Mouse (Mus musculus) neural tube, embryonic 12.5 days (tissue): ENCODE results near the gene Ktn1. TPM values are rescaled to one million over a fixed set of nuclear protein-coding genes. Genes with fewer than 3 reads are reported as not detected.

Experiments
- ATAC-seq: fragments of 200-750 bp; cut with Nextera tagmentation; 2 replicates; pipeline ENCODE4 v1.8.0; 2017; ENCODE audit warnings: low read depth, mild to moderate bottlenecking, moderate TSS enrichment, moderate library complexity; ENCODE audit not compliant: low FRiP score
- H3K27ac ChIP-seq: fragments of 300-500 bp; sonication (generic); 2 replicates; pipeline ENCODE4 v1.5.1; 2016
- H3K27me3 ChIP-seq: fragments of 300-500 bp; sonication (generic); replicated peaks from 2 replicates; pipeline ENCODE4 v1.6.1; 2016; ENCODE audit warnings: mild to moderate bottlenecking
- H3K36me3 ChIP-seq: fragments of 300-500 bp; sonication (generic); 2 replicates; pipeline ENCODE4 v1.6.1; 2016; ENCODE audit warnings: mild to moderate bottlenecking
- H3K4me1 ChIP-seq: fragments of 300-500 bp; sonication (generic); 2 replicates; pipeline ENCODE4 v1.6.1; 2016
- H3K4me2 ChIP-seq: fragments of 300-500 bp; sonication (generic); replicated peaks from 2 replicates; pipeline ENCODE4 v1.6.1; 2016; ENCODE audit warnings: mild to moderate bottlenecking
- H3K4me3 ChIP-seq: fragments of 300-500 bp; sonication (generic); 2 replicates; pipeline ENCODE4 v1.5.1; 2016
- H3K9ac ChIP-seq: fragments of 300-500 bp; sonication (generic); 2 replicates; pipeline ENCODE4 v1.6.1; 2016; ENCODE audit warnings: mild to moderate bottlenecking
- H3K9me3 ChIP-seq: fragments of 300-500 bp; sonication (generic); 2 replicates; pipeline ENCODE4 v1.6.1; 2016; ENCODE audit warnings: mild to moderate bottlenecking
- WGBS: fragments of 180-500 bp; shearing (Covaris S2); methylation state at CpG from one replicate; pipeline ENCODE4 v1.1.7; 2016; 5-methylcytosine and 5-hydroxymethylcytosine counted together
- polyA plus RNA-seq: library from polyadenylated mRNA; unstranded; fragments of >200 nt; fragmentation: Nextera tagmentation; extraction: Ambion mirVana; gene quantifications from 2 replicates; pipeline ENCODE4 v1.2.1, GENCODE M21; 2016

Ktn1 gene
- polyA plus RNA-seq, 1 experiment from 2014 or later, result 88.3 TPM

DNA sequence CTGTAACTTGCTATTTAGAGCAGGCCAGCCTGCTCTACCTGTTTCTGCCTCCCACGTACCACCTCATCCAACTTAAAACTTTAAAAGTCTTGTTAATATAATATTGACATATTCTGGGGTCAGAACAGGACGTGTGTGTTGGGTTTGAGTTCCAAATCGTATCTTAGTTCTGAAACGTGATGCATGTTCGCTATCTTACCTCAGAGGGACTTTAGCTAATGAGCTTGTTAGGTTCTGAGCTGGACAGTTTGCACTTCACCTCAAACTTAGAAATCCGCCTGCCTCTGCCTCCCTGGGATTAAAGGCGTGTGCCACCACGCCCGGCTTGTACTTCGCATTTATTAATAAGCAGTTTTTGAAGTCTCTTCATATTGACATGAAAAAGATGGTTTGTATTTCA is 34.6 kb downstream of the Ktn1 start:
- Histone ChIP-seq H3K4me1 (no peaks in the 10 kb centered on the region), H3K36me3 (peaks cover 63% of the 10 kb centered on the region), H3K4me2 (no peak overlapping the region), H3K4me3 (no peak overlapping the region), H3K27me3 (no peaks in the 10 kb centered on the region), H3K27ac (no peak overlapping the region), H3K9me3 (no peaks in the 10 kb centered on the region), H3K9ac (no peak overlapping the region)
- ATAC-seq, result no peak
- WGBS, result 95% methylated on average over 10 of the region's 10 CpGs

DNA sequence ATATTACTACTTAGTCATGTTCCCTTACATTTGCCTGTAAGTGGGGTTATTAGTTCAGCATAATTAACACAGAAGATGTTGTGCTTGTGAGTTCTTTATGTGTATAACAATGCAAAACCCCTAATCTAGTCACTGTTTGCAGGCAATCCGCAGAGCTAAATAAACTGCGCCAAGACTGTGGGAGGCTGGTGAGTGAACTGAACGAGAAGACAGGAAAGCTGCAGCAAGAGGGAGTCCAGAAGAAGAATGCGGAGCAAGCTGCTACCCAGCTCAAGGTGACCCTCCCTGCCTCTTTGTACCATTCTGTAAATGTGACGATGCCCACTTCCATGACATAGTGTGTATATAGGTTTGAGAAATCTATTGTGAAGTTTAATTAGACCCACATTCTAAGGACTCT is 36.3 kb downstream of the Ktn1 start:
- Histone ChIP-seq H3K9me3 (no peaks in the 10 kb centered on the region), H3K4me1 (no peaks in the 10 kb centered on the region), H3K9ac (no peak overlapping the region), H3K4me3 (no peak overlapping the region), H3K36me3 (peaks cover 64% of the 10 kb centered on the region), H3K4me2 (no peak overlapping the region), H3K27ac (no peak overlapping the region), H3K27me3 (no peaks in the 10 kb centered on the region)
- WGBS, result 97% methylated on average over 5 of the region's 5 CpGs
- ATAC-seq, result no peak

DNA sequence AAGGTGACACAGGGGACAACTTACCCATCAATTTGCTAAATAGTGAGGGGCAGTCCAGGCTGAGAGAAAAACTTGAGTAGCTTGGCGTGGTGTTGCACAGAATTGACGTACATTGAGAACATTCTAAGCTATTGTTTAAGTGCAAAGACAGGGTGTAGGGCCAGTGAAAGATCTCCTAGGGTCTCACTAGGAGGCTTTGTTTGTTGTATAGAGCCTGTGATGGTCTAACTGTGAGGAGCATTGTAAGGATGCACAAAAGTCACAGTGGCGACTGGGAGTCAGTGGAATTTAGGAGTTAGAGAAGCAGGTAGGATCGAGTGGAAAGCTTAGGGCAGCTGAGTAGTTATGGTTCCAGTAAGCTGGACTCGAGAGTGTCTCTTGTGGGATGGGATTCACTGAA is 50.9 kb downstream of the Ktn1 start:
- Histone ChIP-seq H3K36me3 (peaks cover 38% of the 10 kb centered on the region), H3K4me1 (no peaks in the 10 kb centered on the region), H3K4me3 (no peak overlapping the region), H3K27ac (no peak overlapping the region), H3K4me2 (no peak overlapping the region), H3K9ac (no peak overlapping the region), H3K9me3 (no peaks in the 10 kb centered on the region), H3K27me3 (no peaks in the 10 kb centered on the region)
- WGBS, result 51% methylated on average over 5 of the region's 5 CpGs
- no peak for ATAC-seq

DNA sequence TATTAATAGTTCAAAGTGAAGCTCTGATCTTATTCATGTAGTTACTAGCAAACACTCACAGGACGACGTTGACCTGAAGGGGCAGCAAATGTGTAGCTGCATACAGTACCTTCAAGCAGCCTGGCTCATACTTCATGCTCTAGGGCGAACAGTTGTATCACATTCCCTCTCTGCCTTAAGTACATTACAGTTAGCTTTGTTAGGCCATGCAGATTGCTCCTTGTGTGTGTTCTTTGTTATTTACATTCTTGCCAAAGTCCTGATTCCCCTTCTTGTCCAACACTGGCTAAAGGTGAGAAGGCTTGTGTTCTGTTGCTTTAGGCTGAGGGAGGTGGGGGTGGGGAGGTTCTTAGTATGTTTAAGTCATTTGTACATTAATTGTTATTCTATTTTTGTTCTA is 61.3 kb downstream of the Ktn1 start:
- peaks cover 52% of the 10 kb centered on the region for H3K36me3 ChIP-seq
- 85% methylated on average over 3 of the region's 3 CpGs for WGBS
- no peak for ATAC-seq
- no peaks in the 10 kb centered on the region for H3K9me3 ChIP-seq
- no peak overlapping the region for H3K4me3 ChIP-seq
- no peak overlapping the region for H3K9ac ChIP-seq
- no peak overlapping the region for H3K27ac ChIP-seq
- H3K4me2 ChIP-seq, result no peak overlapping the region
- no peaks in the 10 kb centered on the region for H3K4me1 ChIP-seq
- H3K27me3 ChIP-seq, result no peaks in the 10 kb centered on the region

DNA sequence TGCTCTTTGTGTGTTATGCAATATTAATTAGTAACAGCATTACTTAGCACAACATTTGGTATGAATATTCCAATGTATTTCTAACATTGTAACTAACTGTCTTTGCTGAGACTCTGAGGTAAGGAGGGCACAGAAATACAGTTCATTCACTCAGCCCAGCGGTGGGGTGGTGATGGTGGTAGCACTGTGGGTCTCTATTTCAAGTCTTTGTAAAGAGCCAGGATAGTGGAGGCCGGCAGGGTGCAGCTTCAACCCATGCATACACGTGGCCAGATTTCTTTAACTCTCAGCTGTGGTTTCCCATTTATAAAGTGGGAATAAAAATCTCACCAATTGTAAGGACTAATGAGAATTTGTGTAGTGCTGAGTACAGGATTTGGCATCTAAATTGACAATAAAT is 67.5 kb downstream of the Ktn1 start:
- Histone ChIP-seq H3K4me2 (no peak overlapping the region), H3K9me3 (no peaks in the 10 kb centered on the region), H3K9ac (no peak overlapping the region), H3K4me1 (no peaks in the 10 kb centered on the region), H3K36me3 (peaks cover 23% of the 10 kb centered on the region), H3K4me3 (no peak overlapping the region), H3K27me3 (no peaks in the 10 kb centered on the region), H3K27ac (no peak overlapping the region)
- no peak for ATAC-seq
- 86% methylated on average over 3 of the region's 3 CpGs for WGBS

DNA sequence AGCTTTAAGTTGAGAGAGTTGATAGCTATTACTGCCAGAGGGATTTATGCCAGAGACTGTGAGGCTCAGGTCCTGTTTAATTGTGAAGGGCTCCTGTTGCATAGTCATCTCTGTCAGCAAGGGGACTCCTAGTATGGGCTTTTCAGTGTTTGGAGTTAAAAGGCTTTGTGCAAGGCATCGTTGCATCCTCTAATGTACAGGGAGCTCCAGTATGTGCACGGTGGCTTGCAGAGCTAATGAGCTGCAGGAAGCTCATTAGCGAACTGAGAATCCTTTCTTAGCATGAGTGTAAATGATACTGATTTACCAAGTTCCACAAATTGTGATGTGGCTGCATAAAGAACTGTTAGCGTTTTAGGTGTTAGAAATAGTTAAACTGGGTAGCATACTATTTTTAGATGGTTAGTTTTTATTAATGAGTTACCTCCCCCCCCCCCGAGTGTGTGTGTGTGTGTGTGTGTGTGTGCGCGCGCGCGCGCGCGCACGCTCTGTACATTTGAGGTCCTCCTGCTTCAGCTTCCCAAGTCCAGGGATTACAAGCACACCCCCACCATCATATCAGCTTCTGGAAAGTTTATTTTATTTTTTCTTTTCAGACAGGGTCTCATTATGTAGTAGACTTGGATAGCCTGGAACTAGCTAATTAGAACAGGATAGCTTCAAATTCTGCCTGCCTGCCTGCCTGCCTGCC is 69.8 kb downstream of the Ktn1 start:
- no peak overlapping the region for H3K9ac ChIP-seq
- H3K9me3 ChIP-seq, result no peaks in the 10 kb centered on the region
- H3K4me1 ChIP-seq, result no peaks in the 10 kb centered on the region
- H3K27ac ChIP-seq, result no peak overlapping the region
- 93% methylated on average over 14 of the region's 14 CpGs for WGBS
- no peaks in the 10 kb centered on the region for H3K27me3 ChIP-seq
- no peak overlapping the region for H3K4me3 ChIP-seq
- peaks cover 22% of the 10 kb centered on the region for H3K36me3 ChIP-seq
- no peak overlapping the region for H3K4me2 ChIP-seq
- ATAC-seq, result no peak

DNA sequence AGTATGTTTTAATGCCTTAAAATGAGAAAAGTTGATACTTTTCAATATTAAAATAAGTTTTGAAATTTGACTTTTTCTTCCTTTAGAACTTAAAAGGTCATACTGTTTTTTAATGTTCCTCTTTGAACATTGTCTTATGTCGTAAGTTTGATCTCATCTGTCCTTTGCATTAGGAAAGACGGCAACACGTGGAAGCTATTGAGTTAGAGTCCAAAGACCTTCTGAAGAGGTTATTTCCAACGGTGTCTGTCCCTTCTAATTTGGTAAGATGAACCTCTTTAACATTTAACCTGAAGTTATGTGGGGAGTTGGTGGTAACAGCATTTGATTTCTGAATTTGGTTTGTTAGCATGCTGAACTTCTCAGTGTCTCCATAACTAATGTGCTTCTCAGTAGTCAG is 71.8 kb downstream of the Ktn1 start:
- ATAC-seq, result no peak
- H3K9me3 ChIP-seq, result no peaks in the 10 kb centered on the region
- H3K36me3 ChIP-seq, result peaks cover 32% of the 10 kb centered on the region
- no peaks in the 10 kb centered on the region for H3K27me3 ChIP-seq
- H3K27ac ChIP-seq, result no peak overlapping the region
- 92% methylated on average over 4 of the region's 4 CpGs for WGBS
- H3K4me2 ChIP-seq, result no peak overlapping the region
- H3K4me3 ChIP-seq, result no peak overlapping the region
- no peaks in the 10 kb centered on the region for H3K4me1 ChIP-seq
- H3K9ac ChIP-seq, result no peak overlapping the region

DNA sequence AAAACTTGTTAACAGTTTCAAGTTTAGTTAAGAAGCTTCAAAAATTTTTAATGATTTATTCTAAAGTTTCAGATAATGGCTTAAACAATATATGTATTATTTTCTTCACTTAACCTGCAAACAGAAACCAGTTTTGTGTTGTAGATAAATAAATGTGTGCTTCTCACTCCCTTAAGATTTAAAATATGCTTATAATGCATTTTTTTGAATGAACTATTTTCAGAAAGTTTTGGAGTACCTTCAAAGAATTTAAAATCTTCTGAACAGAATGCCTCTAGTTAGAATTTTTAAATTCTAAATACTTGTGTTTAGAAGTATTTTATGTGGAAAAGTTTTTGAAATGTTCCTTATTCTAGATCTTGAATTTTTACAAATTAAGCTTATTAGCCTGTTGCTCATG is 74.8 kb downstream of the Ktn1 start:
- H3K9me3 ChIP-seq, result no peaks in the 10 kb centered on the region
- H3K36me3 ChIP-seq, result peaks cover 49% of the 10 kb centered on the region
- H3K4me2 ChIP-seq, result no peak overlapping the region
- no peak for ATAC-seq
- no peaks in the 10 kb centered on the region for H3K4me1 ChIP-seq
- no peaks in the 10 kb centered on the region for H3K27me3 ChIP-seq
- no peak overlapping the region for H3K27ac ChIP-seq
- H3K4me3 ChIP-seq, result no peak overlapping the region
- H3K9ac ChIP-seq, result no peak overlapping the region

DNA sequence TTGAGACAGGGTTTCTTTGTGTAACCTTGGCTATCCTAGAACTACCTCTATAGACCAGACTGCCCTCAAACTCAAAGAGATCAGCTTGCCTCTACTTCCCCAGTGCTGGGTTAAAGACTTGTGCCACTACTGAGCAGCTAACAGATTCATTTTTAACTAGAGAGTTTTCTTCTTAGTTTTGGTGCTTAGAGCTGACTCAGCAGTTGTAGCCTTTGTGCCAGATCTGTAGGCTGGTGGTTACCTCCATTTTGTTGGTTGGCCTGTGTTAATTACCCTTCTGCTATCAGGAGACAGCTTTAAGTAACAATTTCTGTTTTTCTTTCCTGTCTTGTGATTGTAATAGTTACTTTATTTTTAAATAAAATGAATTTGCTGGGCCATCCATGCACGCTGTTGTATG is 80.3 kb downstream of the Ktn1 start:
- H3K9ac ChIP-seq, result no peak overlapping the region
- no peak overlapping the region for H3K4me2 ChIP-seq
- 100% methylated on average over 1 of the region's 1 CpGs for WGBS
- no peak overlapping the region for H3K27ac ChIP-seq
- H3K4me1 ChIP-seq, result no peaks in the 10 kb centered on the region
- peaks cover 72% of the 10 kb centered on the region for H3K36me3 ChIP-seq
- no peak for ATAC-seq
- no peak overlapping the region for H3K4me3 ChIP-seq
- H3K27me3 ChIP-seq, result no peaks in the 10 kb centered on the region
- H3K9me3 ChIP-seq, result no peaks in the 10 kb centered on the region

DNA sequence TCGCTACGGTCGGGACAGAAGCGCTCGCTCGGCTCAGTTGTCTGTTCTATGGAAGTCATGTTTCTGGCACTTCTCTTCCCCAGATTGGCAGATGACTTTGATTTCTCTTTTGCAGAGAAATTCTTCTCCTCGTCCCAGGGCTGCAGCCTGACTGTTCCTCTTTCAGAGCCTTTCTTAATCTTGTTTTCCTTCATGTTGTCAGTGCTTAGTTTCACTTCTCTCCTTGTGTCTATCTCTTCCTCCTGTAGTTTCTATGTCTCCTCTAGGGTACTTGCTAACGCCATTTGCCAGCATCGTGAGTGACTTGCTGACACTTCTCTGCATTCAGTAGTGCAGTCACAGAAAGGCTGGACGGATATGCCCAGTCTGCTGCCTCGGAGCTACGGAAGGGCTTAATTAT is 87.1 kb downstream of the Ktn1 start:
- no peak overlapping the region for H3K4me2 ChIP-seq
- no peaks in the 10 kb centered on the region for H3K4me1 ChIP-seq
- no peaks in the 10 kb centered on the region for H3K9me3 ChIP-seq
- WGBS, result 95% methylated on average over 12 of the region's 12 CpGs
- no peaks in the 10 kb centered on the region for H3K27me3 ChIP-seq
- H3K36me3 ChIP-seq, result peaks cover 51% of the 10 kb centered on the region
- H3K9ac ChIP-seq, result no peak overlapping the region
- no peak overlapping the region for H3K27ac ChIP-seq
- no peak for ATAC-seq
- H3K4me3 ChIP-seq, result no peak overlapping the region

DNA sequence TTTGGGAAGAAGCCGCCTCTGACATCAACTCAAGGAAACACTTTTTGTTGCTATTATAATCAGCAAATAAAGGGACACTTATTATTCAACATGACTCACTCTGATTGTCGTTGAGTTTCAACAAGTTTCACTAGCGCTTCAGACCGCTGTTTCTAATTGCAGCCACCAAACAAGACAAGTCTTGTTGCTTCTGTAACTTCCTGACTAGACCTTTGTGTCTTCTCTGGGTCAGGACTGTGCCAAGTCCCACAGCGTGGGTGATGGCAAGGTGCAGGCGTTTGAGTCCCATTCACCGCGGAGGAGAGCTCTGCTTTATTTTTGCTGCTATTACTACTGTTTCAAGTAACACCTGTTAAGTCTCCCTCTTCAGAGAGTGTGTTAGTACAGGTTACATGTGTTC is 88.2 kb downstream of the Ktn1 start:
- Histone ChIP-seq H3K27me3 (no peaks in the 10 kb centered on the region), H3K27ac (no peak overlapping the region), H3K4me3 (no peak overlapping the region), H3K9me3 (no peaks in the 10 kb centered on the region), H3K9ac (no peak overlapping the region), H3K4me2 (no peak overlapping the region), H3K4me1 (no peaks in the 10 kb centered on the region), H3K36me3 (peaks cover 46% of the 10 kb centered on the region)
- ATAC-seq, result no peak
- 91% methylated on average over 8 of the region's 8 CpGs for WGBS

DNA sequence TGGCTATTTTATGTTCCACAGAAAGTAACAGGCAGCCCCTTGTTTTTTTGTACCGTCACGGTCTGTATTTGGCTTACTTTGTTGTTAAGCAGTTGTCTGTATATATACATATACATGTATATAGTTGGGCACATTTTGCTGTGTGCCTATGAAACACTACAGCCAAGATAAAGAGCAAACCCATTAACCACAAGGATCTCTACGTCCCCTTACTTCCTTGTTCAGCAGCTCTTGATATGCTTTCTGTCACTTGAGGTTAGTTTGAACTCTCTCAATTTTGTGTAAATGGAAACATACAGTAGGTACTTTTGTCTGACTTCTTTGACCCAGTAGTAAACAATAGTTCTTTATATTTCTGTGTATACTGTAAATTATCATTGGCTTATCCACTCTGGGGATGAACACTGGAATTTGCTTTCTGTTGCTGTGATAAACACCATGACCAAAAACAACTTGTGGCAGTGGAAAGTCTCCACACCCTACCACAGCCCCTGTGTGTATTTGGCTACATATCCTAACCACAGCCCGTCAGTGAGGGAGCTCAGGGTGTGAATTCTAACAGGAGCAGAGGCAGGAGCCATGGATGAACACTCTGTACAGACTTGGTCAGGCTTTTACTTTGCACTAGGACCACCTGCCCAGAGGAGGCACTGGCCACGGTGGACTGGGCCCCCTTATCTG is 92.2 kb downstream of the Ktn1 start:
- H3K4me1 ChIP-seq, result no peaks in the 10 kb centered on the region
- H3K36me3 ChIP-seq, result peaks cover 31% of the 10 kb centered on the region
- H3K4me3 ChIP-seq, result no peak overlapping the region
- WGBS, result 90% methylated on average over 5 of the region's 5 CpGs
- ATAC-seq, result no peak
- no peak overlapping the region for H3K4me2 ChIP-seq
- H3K27me3 ChIP-seq, result no peaks in the 10 kb centered on the region
- H3K27ac ChIP-seq, result no peak overlapping the region
- H3K9ac ChIP-seq, result no peak overlapping the region
- no peaks in the 10 kb centered on the region for H3K9me3 ChIP-seq

DNA sequence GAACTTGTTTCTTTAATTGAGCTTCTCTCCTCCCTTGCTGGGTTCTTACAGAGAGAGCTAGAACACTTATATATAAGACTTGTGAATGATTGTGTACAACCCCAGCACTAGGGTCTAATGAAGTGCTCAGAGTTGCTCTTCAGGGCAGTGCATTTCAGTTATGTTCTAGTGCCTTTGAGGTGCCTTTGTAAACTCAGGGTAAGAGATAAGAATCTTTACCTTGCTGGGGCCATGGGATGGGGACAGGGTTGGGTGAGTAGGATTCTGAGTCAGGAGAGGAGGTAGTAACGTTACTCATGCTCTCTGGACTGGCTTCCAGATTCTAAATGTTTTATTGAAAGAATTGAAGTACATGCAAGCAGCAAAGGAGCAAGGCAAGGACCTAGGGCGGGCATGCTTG is 92.8 kb downstream of the Ktn1 start:
- peaks cover 26% of the 10 kb centered on the region for H3K36me3 ChIP-seq

More for the DNA sequence above, 92.8 kb downstream of the Ktn1 start:
- no peak overlapping the region for H3K4me3 ChIP-seq
- WGBS, result 95% methylated on average over 2 of the region's 2 CpGs
- H3K9me3 ChIP-seq, result no peaks in the 10 kb centered on the region
- H3K27me3 ChIP-seq, result no peaks in the 10 kb centered on the region
- no peak overlapping the region for H3K9ac ChIP-seq
- H3K4me2 ChIP-seq, result no peak overlapping the region
- H3K4me1 ChIP-seq, result no peaks in the 10 kb centered on the region
- no peak for ATAC-seq
- H3K27ac ChIP-seq, result no peak overlapping the region
